Mouse (Mus musculus): ENCODE measurements around the gene Synpo2.

Synpo2 gene

GRCm38 (mm10) chr3:123092913-123093639 lies 142.9 kb downstream of the Synpo2 start:
- in situ Hi-C loops (cut with MboI) = no loop called here

GRCm38 (mm10) chr3:123092442-123092841 lies 143.5 kb downstream of the Synpo2 start:
- in situ Hi-C loops (cut with MboI) = no loop called here

- in situ Hi-C loops (cut with MboI) = no loop called here
Measured at GRCm38 (mm10) chr3:123089297-123090020, 146.5 kb downstream of the Synpo2 start.

- in situ Hi-C loops (cut with MboI) = no loop called here
Measured at GRCm38 (mm10) chr3:123088284-123088683, 147.7 kb downstream of the Synpo2 start.

GRCm38 (mm10) chr3:123085871-123086501 lies 150.0 kb downstream of the Synpo2 start:
- in situ Hi-C loops (cut with MboI) = no loop called here

GRCm38 (mm10) chr3:123081665-123082064 lies 154.3 kb downstream of the Synpo2 start:
- in situ Hi-C loops (cut with MboI) = no loop called here

GRCm38 (mm10) chr3:123080943-123081342 lies 155.0 kb downstream of the Synpo2 start:
- in situ Hi-C loops (cut with MboI) = no loop called here

- in situ Hi-C loops (cut with MboI) = no loop called here
Measured at GRCm38 (mm10) chr3:123080017-123080725, 155.8 kb downstream of the Synpo2 start.

- in situ Hi-C loops (cut with MboI) = no loop called here
Measured at GRCm38 (mm10) chr3:123075759-123076158, 160.2 kb downstream of the Synpo2 start.

- in situ Hi-C loops (cut with MboI) = no loop called here
Measured at GRCm38 (mm10) chr3:123075034-123075433, 160.9 kb downstream of the Synpo2 start.

- in situ Hi-C loops (cut with MboI) = no loop called here
Measured at GRCm38 (mm10) chr3:123073351-123073750, 162.6 kb downstream of the Synpo2 start.

- in situ Hi-C loops (cut with MboI) = no loop called here
Measured at GRCm38 (mm10) chr3:123072472-123072871, 163.5 kb downstream of the Synpo2 start.

GRCm38 (mm10) chr3:123070996-123071395 lies 165.0 kb downstream of the Synpo2 start:
- in situ Hi-C loops (cut with MboI) = no loop called here

- in situ Hi-C loops (cut with MboI) = no loop called here
Measured at GRCm38 (mm10) chr3:123066836-123067235, 169.1 kb downstream of the Synpo2 start.

- in situ Hi-C loops (cut with MboI) = no loop called here
Measured at GRCm38 (mm10) chr3:123065466-123065865, 170.5 kb downstream of the Synpo2 start.

GRCm38 (mm10) chr3:123064186-123064585 lies 171.8 kb downstream of the Synpo2 start:
- in situ Hi-C loops (cut with MboI) = no loop called here

GRCm38 (mm10) chr3:123061931-123062330 lies 174.0 kb downstream of the Synpo2 start:
- in situ Hi-C loops (cut with MboI) = no loop called here

- in situ Hi-C loops (cut with MboI) = no loop called here
Measured at GRCm38 (mm10) chr3:123058832-123059231, 177.1 kb downstream of the Synpo2 start.

GRCm38 (mm10) chr3:123054178-123054577 lies 181.8 kb downstream of the Synpo2 start:
- in situ Hi-C loops (cut with MboI) = no loop called here

GRCm38 (mm10) chr3:123053192-123053938 lies 182.6 kb downstream of the Synpo2 start:
- in situ Hi-C loops (cut with MboI) = no loop called here

GRCm38 (mm10) chr3:123042308-123042707 lies 193.6 kb downstream of the Synpo2 start:
- in situ Hi-C loops (cut with MboI) = no loop called here
